Mouse (Mus musculus): ENCODE results near the gene Dph5. TPM values are rescaled to one million over a fixed set of nuclear protein-coding genes. Genes with fewer than 3 reads are reported as not detected.

Gene Dph5
- polyA plus RNA-seq, 1 experiment from 2014 or later: 12.9 TPM

Other genes with a start within 250 kb of the Dph5 start
- gene S1pr1, start 172.8 kb upstream of the Dph5 start, polyA plus RNA-seq (2018): 25.2 to 65.7 TPM (median 58.6 TPM) in 3 replicates
- 11.5 to 24.3 TPM (median 16.0 TPM) in 3 replicates for gene Slc30a7, start 119.6 kb downstream of the Dph5 start, polyA plus RNA-seq (2018)
- 13.1 to 16.8 TPM (median 14.9 TPM) in 3 replicates for gene Extl2, start 119.6 kb downstream of the Dph5 start, polyA plus RNA-seq (2018)
- gene Vcam1, start 241.9 kb downstream of the Dph5 start, polyA plus RNA-seq (2018): 6.6 to 19.8 TPM (median 15.5 TPM) in 3 replicates

Measured in macrophage (primary cell).